Mouse (Mus musculus) lung, postnatal 0 days (tissue): ENCODE measurements around the gene Hs3st6. TPM values are rescaled to one million over a fixed set of nuclear protein-coding genes. Genes with fewer than 3 reads are reported as not detected.
A peak's percentile ranks its signal among the peaks of the same experiment; 100 is the strongest.

Experiments used
- ATAC-seq: fragments of 200-750 bp; cut with Nextera tagmentation; 2 replicates; pipeline ENCODE4 v1.8.0; 2017; ENCODE audit warnings: moderate library complexity
- DNase-seq: peaks from one replicate; pipeline ENCODE4 v3.0.0-alpha.2; 2016; ENCODE audit warnings: low spot score
- H3K27ac ChIP-seq: fragments of 300-500 bp; sonication (generic); 2 replicates; pipeline ENCODE4 v1.5.1; 2014; ENCODE audit warnings: antibody characterized with exemption, mild to moderate bottlenecking, low read length, mixed read lengths
- H3K27me3 ChIP-seq: fragments of 300-500 bp; sonication (generic); replicated peaks from 2 replicates; pipeline ENCODE4 v1.6.1; 2014; ENCODE audit warnings: low read length, mixed read lengths; ENCODE audit not compliant: insufficient read depth
- H3K36me3 ChIP-seq: fragments of 300-500 bp; sonication (generic); 2 replicates; pipeline ENCODE4 v1.6.1; 2014; ENCODE audit warnings: low read length, mixed read lengths; ENCODE audit not compliant: insufficient read depth
- H3K4me1 ChIP-seq: fragments of 300-500 bp; sonication (generic); 2 replicates; pipeline ENCODE4 v1.6.1; 2014; ENCODE audit warnings: antibody characterized with exemption, low read depth, low read length, mixed read lengths; ENCODE audit not compliant: insufficient read depth
- H3K4me2 ChIP-seq: fragments of 300-500 bp; sonication (generic); replicated peaks from 2 replicates; pipeline ENCODE4 v1.6.1; 2014; ENCODE audit warnings: low read depth, mild to moderate bottlenecking, low read length, moderate library complexity, mixed read lengths
- H3K4me3 ChIP-seq: fragments of 300-500 bp; sonication (generic); 2 replicates; pipeline ENCODE4 v1.5.1; 2014; ENCODE audit warnings: low read depth, low read length
- H3K9ac ChIP-seq: fragments of 300-500 bp; sonication (generic); replicated peaks from 2 replicates; pipeline ENCODE4 v1.6.1; 2014; ENCODE audit warnings: low read depth, mild to moderate bottlenecking
- H3K9me3 ChIP-seq: fragments of 300-500 bp; sonication (generic); 2 replicates; pipeline ENCODE4 v1.6.1; 2016; ENCODE audit warnings: low read length, mixed read lengths
- CTCF ChIP-seq: IDR thresholded peaks from 2 replicates; pipeline ENCODE4 v1.5.1; 2016; ENCODE audit warnings: antibody characterized with exemption, mild to moderate bottlenecking
- EP300 ChIP-seq: IDR thresholded peaks from 2 replicates; pipeline ENCODE4 v1.6.1; 2016; ENCODE audit warnings: antibody characterized with exemption, mild to moderate bottlenecking, control low read depth
- WGBS: fragments of 180-500 bp; shearing (Covaris S2); extraction: QIAGEN DNeasy Blood & Tissue Kit; methylation state at CpG from one replicate; pipeline ENCODE4 v1.1.7; 2014; 5-methylcytosine and 5-hydroxymethylcytosine counted together
- polyA plus RNA-seq: library from polyadenylated mRNA; unstranded; fragments of >200 nt; fragmentation: Nextera tagmentation; extraction: Ambion mirVana; gene quantifications from 2 replicates; pipeline ENCODE4 v1.2.1, GENCODE M21; 2015

Gene Hs3st6
- polyA plus RNA-seq, 1 experiment from 2014 or later, result 2.8 TPM

DNA sequence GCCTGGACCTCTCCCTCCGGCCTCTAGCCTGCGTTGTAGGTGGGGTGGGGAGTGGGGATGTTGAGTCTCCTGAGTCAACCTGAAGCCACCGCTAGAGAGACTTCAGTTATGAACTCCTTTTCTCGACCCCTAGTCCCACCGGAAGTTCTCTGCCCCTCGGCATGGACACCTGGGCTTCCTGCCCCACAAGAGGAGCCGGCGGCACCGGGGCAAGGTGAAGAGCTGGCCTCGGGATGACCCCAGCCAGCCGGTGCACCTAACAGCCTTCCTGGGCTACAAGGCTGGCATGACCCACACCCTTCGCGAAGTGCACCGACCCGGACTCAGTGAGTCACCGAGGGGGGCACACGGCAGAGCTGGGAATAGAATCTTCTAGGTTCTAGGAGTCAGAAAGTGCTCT lies 24.6 kb upstream of the Hs3st6 start:
- WGBS, result 60% methylated on average over 17 of the region's 17 CpGs
- no peak for TF ChIP-seq EP300
- Histone ChIP-seq H3K27me3 (no peaks in the 10 kb centered on the region), H3K9me3 (no peaks in the 10 kb centered on the region), H3K27ac (no peak overlapping the region), H3K4me2 (no peak overlapping the region), H3K4me1 (peaks cover 5% of the 10 kb centered on the region; the same call in 1 of the 2 replicates), H3K9ac (no peak overlapping the region), H3K36me3 (no peaks in the 10 kb centered on the region), H3K4me3 (no peak overlapping the region)
- no peak for ATAC-seq
- no peak for DNase-seq

DNA sequence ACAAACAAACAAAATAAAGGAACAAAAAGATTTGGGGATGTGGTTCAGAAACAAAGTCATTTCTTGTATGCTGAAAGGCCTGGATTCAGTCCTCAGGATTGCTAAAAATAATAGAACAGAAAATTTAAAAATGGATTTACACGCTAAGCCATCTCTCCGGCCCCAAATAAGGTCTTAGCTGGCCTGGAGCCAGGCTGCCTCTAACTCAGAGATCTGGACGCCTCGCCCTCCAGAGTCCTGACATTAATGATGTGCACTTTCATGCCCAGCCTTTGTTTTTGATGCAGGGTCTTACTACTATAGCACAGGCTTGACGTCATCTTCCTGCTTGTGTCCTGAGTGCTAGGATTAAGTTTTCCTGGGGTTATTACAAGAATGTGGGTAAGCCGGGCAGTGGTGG lies 23.7 kb upstream of the Hs3st6 start:
- no peak overlapping the region for H3K9ac ChIP-seq
- no peaks in the 10 kb centered on the region for H3K4me1 ChIP-seq
- no peaks in the 10 kb centered on the region for H3K9me3 ChIP-seq
- H3K27me3 ChIP-seq, result no peaks in the 10 kb centered on the region
- DNase-seq (no peak), ATAC-seq (no peak)
- no peak for TF ChIP-seq EP300
- TF ChIP-seq CTCF, result no peak
- WGBS, result 60% methylated on average over 6 of the region's 6 CpGs
- no peak overlapping the region for H3K4me2 ChIP-seq
- H3K4me3 ChIP-seq, result no peak overlapping the region
- no peak overlapping the region for H3K27ac ChIP-seq
- no peaks in the 10 kb centered on the region for H3K36me3 ChIP-seq

DNA sequence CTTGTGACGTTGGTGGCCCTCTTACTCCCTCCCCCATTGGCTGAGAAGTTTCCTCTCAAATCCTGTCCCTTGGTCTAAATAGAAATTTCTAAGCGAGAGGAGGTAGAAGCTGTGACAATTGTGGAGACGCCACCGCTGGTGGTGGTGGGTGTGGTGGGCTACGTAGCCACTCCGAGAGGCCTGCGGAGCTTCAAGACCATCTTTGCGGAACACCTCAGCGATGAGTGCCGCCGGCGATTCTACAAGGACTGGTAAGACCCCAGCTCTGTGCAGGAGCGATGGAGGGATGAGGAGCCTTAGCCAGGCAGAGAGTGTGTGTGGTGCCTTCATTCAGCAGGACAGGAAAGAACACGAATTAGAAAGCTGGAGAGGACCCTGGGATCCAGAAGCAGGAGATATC lies 22.0 kb upstream of the Hs3st6 start:
- 80% methylated on average over 14 of the region's 14 CpGs for WGBS
- Histone ChIP-seq H3K9me3 (no peaks in the 10 kb centered on the region), H3K9ac (no peak overlapping the region), H3K27ac (no peak overlapping the region), H3K4me1 (no peaks in the 10 kb centered on the region; the same call in 1 of the 2 replicates), H3K4me2 (no peak overlapping the region), H3K27me3 (no peaks in the 10 kb centered on the region), H3K4me3 (no peak overlapping the region), H3K36me3 (no peaks in the 10 kb centered on the region)
- TF ChIP-seq CTCF (no peak), EP300 (no peak)
- ATAC-seq (no peak), DNase-seq (no peak)

DNA sequence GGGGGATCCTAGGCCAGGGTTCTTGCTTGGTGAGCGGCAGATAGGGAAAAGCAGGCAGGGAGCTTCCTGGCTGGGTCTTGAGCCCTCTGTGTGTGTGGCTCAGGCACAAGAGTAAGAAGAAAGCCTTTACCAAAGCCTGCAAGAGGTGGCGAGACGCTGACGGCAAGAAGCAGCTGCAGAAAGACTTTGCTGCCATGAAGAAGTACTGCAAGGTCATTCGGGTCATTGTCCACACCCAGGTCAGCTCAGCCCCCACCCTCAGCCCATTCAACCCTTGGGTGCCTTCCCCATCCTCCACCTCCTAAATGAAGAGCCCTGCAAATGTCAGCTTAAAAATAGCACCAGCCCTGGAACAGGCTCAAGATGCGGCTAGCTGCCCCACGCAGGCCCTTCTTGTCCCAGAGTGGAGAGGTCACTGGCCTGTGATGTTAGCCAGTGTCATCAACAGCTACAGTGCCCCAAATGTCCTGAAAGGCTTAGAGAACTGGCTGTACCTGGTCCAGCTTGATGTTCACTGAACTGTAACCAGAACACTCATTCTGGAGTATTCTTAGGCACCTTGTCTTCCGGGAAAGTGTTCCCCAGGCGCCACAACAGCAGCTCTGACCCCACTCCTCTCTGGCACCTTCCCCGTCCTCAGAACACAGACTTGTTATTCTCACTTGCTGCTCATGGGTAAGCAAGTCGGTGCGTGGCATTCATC lies 20.4 kb upstream of the Hs3st6 start:
- ATAC-seq (no peak), DNase-seq (no peak)
- 75% methylated on average over 12 of the region's 12 CpGs for WGBS
- peaks cover 7% of the 10 kb centered on the region; the same call in 1 of the 2 replicates for H3K4me1 ChIP-seq
- no peaks in the 10 kb centered on the region for H3K9me3 ChIP-seq
- H3K27ac ChIP-seq, result no peak overlapping the region
- no peak overlapping the region for H3K4me3 ChIP-seq
- no peaks in the 10 kb centered on the region for H3K27me3 ChIP-seq
- no peak overlapping the region for H3K9ac ChIP-seq
- TF ChIP-seq EP300 (no peak), CTCF (no peak)
- H3K36me3 ChIP-seq, result no peaks in the 10 kb centered on the region
- no peak overlapping the region for H3K4me2 ChIP-seq

DNA sequence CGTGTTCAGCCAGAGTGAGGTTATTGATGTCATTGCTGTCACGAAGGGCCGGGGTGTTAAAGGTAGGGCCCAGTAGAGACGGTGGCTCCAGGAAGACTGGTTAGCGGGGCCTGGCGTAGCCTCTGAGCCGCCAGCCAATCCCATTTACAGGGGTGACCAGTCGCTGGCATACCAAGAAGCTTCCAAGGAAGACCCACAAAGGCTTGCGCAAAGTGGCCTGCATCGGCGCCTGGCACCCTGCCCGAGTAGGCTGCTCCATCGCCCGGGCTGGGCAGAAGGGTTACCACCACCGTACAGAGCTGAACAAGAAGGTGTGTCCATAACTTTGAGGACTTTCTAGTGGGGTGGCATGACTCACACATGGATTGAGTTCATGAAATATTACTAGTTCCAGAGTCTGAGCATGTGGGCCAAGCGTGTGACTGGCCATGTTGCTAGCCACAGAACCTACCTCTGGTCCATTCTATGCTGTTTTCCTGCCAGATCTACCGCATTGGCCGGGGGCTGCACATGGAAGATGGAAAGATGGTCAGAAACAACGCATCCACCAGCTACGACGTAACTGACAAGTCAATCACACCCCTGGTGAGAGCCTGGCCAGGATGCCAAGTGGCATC lies 19.2 kb upstream of the Hs3st6 start:
- no peaks in the 10 kb centered on the region for H3K9me3 ChIP-seq
- H3K27me3 ChIP-seq, result no peaks in the 10 kb centered on the region
- ATAC-seq (no peak), DNase-seq (peak; percentile 25)
- peaks cover 7% of the 10 kb centered on the region; the same call in 1 of the 2 replicates for H3K4me1 ChIP-seq
- H3K4me3 ChIP-seq, result no peak overlapping the region
- no peaks in the 10 kb centered on the region for H3K36me3 ChIP-seq
- no peak overlapping the region for H3K9ac ChIP-seq
- TF ChIP-seq CTCF (no peak), EP300 (no peak)
- WGBS, result 84% methylated on average over 21 of the region's 21 CpGs
- H3K27ac ChIP-seq, result no peak overlapping the region
- no peak overlapping the region for H3K4me2 ChIP-seq

DNA sequence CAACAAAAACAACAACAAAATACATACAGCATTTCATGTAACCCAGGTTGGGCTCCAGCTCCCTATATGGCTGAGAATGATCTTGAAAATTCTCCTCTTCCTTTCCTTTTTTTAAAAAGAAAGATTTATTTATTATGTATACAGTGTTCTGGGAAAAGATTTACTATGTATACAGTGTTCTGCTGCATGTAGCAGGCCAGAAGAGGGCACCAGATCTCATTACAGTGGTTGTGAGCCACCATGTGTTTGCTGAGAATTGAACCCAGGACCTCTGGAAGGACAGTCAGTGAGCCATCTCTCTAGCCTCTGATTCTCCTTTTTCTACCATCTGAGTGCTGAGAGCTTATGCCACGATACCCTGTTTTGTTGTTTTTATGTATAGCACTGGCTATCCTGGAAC lies 18.3 kb upstream of the Hs3st6 start:
- Histone ChIP-seq H3K9ac (no peak overlapping the region), H3K27me3 (no peaks in the 10 kb centered on the region), H3K36me3 (no peaks in the 10 kb centered on the region), H3K9me3 (no peaks in the 10 kb centered on the region), H3K4me2 (no peak overlapping the region), H3K4me1 (peaks cover 7% of the 10 kb centered on the region; the same call in 1 of the 2 replicates), H3K27ac (no peak overlapping the region), H3K4me3 (no peak overlapping the region)
- TF ChIP-seq EP300, result no peak
- peak; percentile 15; the same call in 1 of the 2 replicates for TF ChIP-seq CTCF
- 88% methylated on average over 1 of the region's 1 CpGs for WGBS
- DNase-seq (no peak), ATAC-seq (no peak)
